Mouse (Mus musculus): ENCODE measurements around the gene Osbp. TPM values are rescaled to one million over a fixed set of nuclear protein-coding genes. Genes with fewer than 3 reads are reported as not detected.

Gene Osbp
- total and polyA plus RNA-seq, 2 experiments from 2014 or later = 2.6 to 25.5 TPM

DNA sequence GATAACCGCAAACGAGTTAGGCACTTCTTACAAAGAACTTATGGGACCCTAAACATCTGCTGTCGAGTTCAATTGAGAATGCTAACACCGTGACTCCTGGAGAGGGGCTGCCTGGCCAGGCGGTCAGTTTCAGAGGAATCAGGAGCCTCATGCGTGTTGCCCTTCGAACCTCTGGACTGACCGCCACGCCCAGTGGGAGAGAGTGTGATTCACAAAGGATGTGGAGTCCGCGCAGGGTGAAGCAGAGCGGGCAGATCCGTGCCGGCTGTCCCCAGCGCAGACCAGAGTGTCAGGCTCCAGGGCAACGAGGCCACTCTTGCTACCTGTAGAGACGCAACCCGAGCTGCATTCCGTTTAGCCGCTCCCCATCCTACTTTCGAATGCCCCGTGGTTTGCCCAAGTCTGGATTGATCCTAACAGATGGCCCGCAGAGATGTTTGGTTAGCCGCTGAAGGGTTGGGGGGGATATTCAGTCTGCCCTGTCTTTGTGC is 44.6 kb downstream of the Osbp start:
- WGBS = under 1% methylated on average over 24 of the region's 24 CpGs
- Histone ChIP-seq H3K4me1 (ENCODE audit: insufficient read depth, low read length) (0 out of 2 replicates have a peak, but pooled peaks cover 7% of the 10 kb centered on the region), H3K9ac (replicated peaks; ENCODE audit: low read length) (peak overlapping the region; percentile 72), H3K4me3 (ENCODE audit: low read length) (peak overlapping the region; percentile 61), H3K27ac (peak overlapping the region; percentile 94), H3K4me2 (ENCODE audit: low read depth, low read length) (peak overlapping the region; percentile 76), H3K36me3 (ENCODE audit: insufficient read depth, low read length) (no peaks in the 10 kb centered on the region), H3K27me3 (ENCODE audit: insufficient read depth, low read length) (no peaks in the 10 kb centered on the region), H3K9me3 (ENCODE audit: low read length) (no peaks in the 10 kb centered on the region)
- TF ChIP-seq CTCF (IDR thresholded peaks at IDR 0.05; ENCODE audit: low read depth) = no peak
- peak; percentile 43 for ATAC-seq
- DNase-seq (ENCODE audit: low spot score) = peak; percentile 66

DNA sequence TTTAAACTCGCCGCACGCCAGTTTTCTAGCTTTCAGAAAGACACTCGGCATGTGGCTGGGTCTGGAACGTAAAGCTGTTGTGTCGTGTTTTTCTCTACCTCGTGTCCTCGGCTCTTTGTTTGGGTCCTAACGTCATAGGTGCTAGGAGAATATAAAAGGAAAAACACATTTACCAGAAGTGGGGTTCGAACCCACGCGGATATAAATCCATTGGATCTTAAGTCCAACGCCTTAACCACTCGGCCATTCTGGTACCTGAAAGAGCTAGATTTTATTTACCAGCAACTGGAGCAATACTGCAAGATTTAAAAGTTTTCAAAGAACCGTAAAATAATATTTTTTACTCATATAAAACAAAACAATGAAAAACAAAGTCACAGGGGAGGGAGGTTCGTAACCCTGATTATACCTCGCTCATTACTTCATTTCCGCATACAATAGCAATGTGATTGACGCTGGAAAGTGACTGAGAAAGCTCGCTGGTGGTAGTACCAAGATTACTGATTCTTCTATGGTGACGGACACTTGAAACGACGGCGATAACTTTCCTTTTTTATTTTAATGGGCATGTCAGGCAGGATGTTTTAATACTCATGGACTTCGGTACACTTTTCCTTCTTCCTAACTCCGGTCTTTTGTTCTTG is 45.3 kb downstream of the Osbp start:
- H3K4me3 ChIP-seq (ENCODE audit: low read length) = peak overlapping the region; percentile 61
- no peaks in the 10 kb centered on the region for H3K27me3 ChIP-seq (ENCODE audit: insufficient read depth, low read length)
- no peaks in the 10 kb centered on the region for H3K36me3 ChIP-seq (ENCODE audit: insufficient read depth, low read length)
- H3K9ac ChIP-seq (replicated peaks; ENCODE audit: low read length) = peak overlapping the region; percentile 72
- peak; percentile 96 for DNase-seq (ENCODE audit: low spot score)
- H3K4me2 ChIP-seq (ENCODE audit: low read depth, low read length) = peak overlapping the region; percentile 76
- 0 out of 2 replicates have a peak, but pooled peaks cover 7% of the 10 kb centered on the region for H3K4me1 ChIP-seq (ENCODE audit: insufficient read depth, low read length)
- H3K27ac ChIP-seq = peak overlapping the region; percentile 94
- TF ChIP-seq CTCF (IDR thresholded peaks at IDR 0.05; ENCODE audit: low read depth) = no peak
- ATAC-seq = peak; percentile 55
- no peaks in the 10 kb centered on the region for H3K9me3 ChIP-seq (ENCODE audit: low read length)
- under 1% methylated on average over 26 of the region's 26 CpGs for WGBS

DNA sequence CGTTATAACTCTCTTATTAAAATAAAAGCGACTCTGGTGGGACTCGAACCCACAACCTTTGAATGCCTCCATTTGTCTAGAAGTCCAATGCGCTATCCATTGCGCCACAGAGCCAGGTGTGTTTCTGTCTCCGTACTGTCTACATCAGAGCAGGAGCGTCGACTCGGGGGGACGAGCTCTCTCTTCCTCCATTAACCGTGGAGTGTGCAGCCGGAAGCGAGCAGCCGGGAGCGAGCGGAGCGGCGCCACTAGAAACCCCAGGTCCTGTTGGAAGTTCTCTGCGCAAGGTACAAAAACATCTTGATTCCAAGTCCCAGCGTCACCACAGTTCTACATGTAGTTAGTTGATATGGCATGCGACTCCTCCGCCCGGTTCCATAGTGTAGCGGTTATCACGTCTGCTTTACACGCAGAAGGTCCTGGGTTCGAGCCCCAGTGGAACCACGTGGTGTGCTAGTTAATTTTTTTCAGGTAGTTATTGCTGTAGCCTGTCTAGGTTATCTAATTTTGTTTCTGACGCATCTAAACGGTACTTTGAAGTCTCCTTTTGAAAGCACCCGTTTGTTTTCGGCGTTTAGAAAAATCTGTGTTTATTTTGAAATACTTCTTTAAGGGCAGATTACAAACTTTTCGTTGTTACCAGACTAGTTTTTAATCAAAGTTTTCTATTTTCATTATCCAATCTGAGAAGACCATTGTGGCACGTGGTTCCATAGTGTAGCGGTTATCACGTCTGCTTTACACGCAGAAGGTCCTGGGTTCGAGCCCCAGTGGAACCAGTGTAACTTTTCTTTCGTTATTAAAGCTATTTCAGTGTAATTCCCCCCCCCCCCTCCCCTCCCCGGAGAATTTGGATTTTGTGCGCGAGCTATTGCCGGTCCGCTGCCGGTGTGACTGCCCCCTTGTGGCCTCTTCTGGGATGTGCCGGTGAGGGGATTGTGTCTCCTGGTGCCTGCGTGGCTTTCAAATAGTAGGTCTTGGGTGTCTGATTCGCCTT is 46.1 kb downstream of the Osbp start:
- Histone ChIP-seq H3K4me3 (ENCODE audit: low read length) (peak overlapping the region; percentile 61), H3K27me3 (ENCODE audit: insufficient read depth, low read length) (no peaks in the 10 kb centered on the region), H3K36me3 (ENCODE audit: insufficient read depth, low read length) (no peaks in the 10 kb centered on the region), H3K9ac (replicated peaks; ENCODE audit: low read length) (peak overlapping the region; percentile 43), H3K9me3 (ENCODE audit: low read length) (no peaks in the 10 kb centered on the region), H3K27ac (peak overlapping the region; percentile 76), H3K4me2 (ENCODE audit: low read depth, low read length) (peak overlapping the region; percentile 76), H3K4me1 (ENCODE audit: insufficient read depth, low read length) (0 out of 2 replicates have a peak, but pooled peaks cover 7% of the 10 kb centered on the region)
- under 1% methylated on average over 49 of the region's 49 CpGs for WGBS
- DNase-seq (ENCODE audit: low spot score) (peak; percentile 92), ATAC-seq (peak; percentile 85)
- TF ChIP-seq CTCF (IDR thresholded peaks at IDR 0.05; ENCODE audit: low read depth) = peak; percentile 77

DNA sequence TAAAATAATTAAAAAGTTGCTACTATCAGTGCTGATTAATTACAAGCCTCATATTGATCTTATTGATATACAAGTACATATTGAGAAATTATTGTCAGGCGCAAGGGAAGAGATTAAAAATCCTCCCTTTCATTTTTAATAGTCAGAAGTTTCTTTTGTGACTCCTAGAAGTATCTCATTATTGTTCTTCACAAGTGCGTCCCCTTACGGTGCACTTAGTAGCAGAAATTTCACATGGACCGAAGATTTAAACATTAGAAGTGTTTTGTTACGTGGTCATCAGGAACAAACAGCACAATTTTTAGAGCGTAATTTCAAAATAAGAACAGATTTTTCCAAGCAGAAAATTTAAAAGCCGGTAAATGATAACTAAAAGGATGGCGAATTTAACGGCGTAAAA is 46.9 kb downstream of the Osbp start:
- WGBS = under 1% methylated on average over 10 of the region's 10 CpGs
- Histone ChIP-seq H3K27me3 (ENCODE audit: insufficient read depth, low read length) (no peaks in the 10 kb centered on the region), H3K9ac (replicated peaks; ENCODE audit: low read length) (0 out of 2 replicates have a peak overlapping the region, but pooled peaks have one; percentile 17), H3K9me3 (ENCODE audit: low read length) (no peaks in the 10 kb centered on the region), H3K4me2 (ENCODE audit: low read depth, low read length) (peak overlapping the region; percentile 76), H3K4me3 (ENCODE audit: low read length) (peak overlapping the region; percentile 61), H3K27ac (no peak overlapping the region), H3K4me1 (ENCODE audit: insufficient read depth, low read length) (no peaks in the 10 kb centered on the region), H3K36me3 (ENCODE audit: insufficient read depth, low read length) (no peaks in the 10 kb centered on the region)
- ATAC-seq (no peak), DNase-seq (ENCODE audit: low spot score) (no peak)
- TF ChIP-seq CTCF (IDR thresholded peaks at IDR 0.05; ENCODE audit: low read depth) = no peak

DNA sequence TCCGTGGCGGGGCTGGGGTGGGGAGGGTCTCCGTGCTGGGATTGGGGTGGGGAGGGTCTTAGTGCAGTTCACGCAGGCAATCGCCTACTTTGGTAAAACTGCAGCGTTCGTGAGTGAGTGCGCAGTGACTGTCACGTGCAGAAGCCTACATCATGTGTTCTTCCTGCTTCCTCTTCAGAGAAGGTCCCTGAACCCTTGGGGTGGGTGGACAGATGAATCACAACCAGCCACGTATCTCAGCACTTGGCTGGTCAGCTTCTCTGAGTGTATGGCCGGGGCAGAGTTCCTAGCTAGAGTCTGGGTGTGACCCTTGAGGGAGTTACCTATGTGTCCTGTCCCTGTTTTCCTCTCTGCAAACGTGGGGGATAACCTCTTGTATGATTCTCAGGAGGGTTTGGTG is 47.5 kb downstream of the Osbp start:
- no peaks in the 10 kb centered on the region for H3K36me3 ChIP-seq (ENCODE audit: insufficient read depth, low read length)
- no peaks in the 10 kb centered on the region for H3K27me3 ChIP-seq (ENCODE audit: insufficient read depth, low read length)
- peak; percentile 47 for DNase-seq (ENCODE audit: low spot score)
- peak overlapping the region; percentile 61 for H3K4me3 ChIP-seq (ENCODE audit: low read length)
- no peak for TF ChIP-seq CTCF (IDR thresholded peaks at IDR 0.05; ENCODE audit: low read depth)
- H3K27ac ChIP-seq = no peak overlapping the region
- ATAC-seq = no peak
- 0% methylated on average over 11 of the region's 12 CpGs for WGBS
- no peaks in the 10 kb centered on the region for H3K9me3 ChIP-seq (ENCODE audit: low read length)
- 0 out of 2 replicates have a peak overlapping the region, but pooled peaks have one; percentile 22 for H3K9ac ChIP-seq (replicated peaks; ENCODE audit: low read length)
- H3K4me2 ChIP-seq (ENCODE audit: low read depth, low read length) = peak overlapping the region; percentile 76
- H3K4me1 ChIP-seq (ENCODE audit: insufficient read depth, low read length) = no peaks in the 10 kb centered on the region

DNA sequence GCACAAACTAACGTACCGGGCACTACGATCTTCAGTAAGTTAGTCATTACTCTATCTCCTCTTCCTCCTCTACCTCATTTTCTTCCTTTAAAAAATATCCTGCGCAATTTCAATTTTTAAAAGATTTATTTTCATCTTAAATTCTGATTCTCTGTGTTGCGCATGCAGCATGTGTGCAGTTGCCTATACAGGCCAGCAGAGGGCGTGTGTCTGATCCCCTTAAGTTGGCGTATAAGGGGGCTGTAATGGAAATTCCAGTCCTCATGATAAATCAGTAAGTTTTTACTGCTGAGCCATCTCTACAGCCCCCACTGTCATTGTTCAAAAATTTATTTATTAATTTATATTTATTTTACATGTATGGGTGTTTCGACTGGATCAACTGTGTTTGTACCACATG is 50.0 kb downstream of the Osbp start:
- 71% methylated on average over 8 of the region's 8 CpGs for WGBS
- Histone ChIP-seq H3K9ac (replicated peaks; ENCODE audit: low read length) (no peak overlapping the region), H3K27me3 (ENCODE audit: insufficient read depth, low read length) (no peaks in the 10 kb centered on the region), H3K4me2 (ENCODE audit: low read depth, low read length) (no peak overlapping the region), H3K9me3 (ENCODE audit: low read length) (no peaks in the 10 kb centered on the region), H3K36me3 (ENCODE audit: insufficient read depth, low read length) (no peaks in the 10 kb centered on the region), H3K4me1 (ENCODE audit: insufficient read depth, low read length) (no peaks in the 10 kb centered on the region), H3K27ac (no peak overlapping the region), H3K4me3 (ENCODE audit: low read length) (no peak overlapping the region)
- peak; percentile 66 for TF ChIP-seq CTCF (IDR thresholded peaks at IDR 0.05; ENCODE audit: low read depth)
- DNase-seq (ENCODE audit: low spot score) (peak; percentile 31), ATAC-seq (no peak)

Data from hindbrain, postnatal 0 days (tissue).